Mouse (Mus musculus): ENCODE results near the gene Pcsk7. TPM values are rescaled to one million over a fixed set of nuclear protein-coding genes. Genes with fewer than 3 reads are reported as not detected.

The Pcsk7 gene
- total and polyA plus RNA-seq, 2 experiments from 2014 or later: 18.1 to 23.5 TPM

GRCm38 (mm10) chr9:45943628-45944505 is 37.6 kb downstream of the Pcsk7 start:
- no peak for DNase-seq (ENCODE audit: low spot score)
- ATAC-seq: peak; percentile 19; the same call in 1 of the 2 replicates
- WGBS: 88% methylated on average over 8 of the region's 8 CpGs
- Histone ChIP-seq H3K27ac (no peak overlapping the region), H3K36me3 (ENCODE audit: insufficient read depth, low read length) (peaks cover 68% of the 10 kb centered on the region), H3K9ac (replicated peaks; ENCODE audit: low read length) (no peak overlapping the region), H3K4me3 (ENCODE audit: low read length) (no peak overlapping the region), H3K4me2 (ENCODE audit: low read depth, low read length) (no peak overlapping the region), H3K4me1 (ENCODE audit: insufficient read depth, low read length) (no peaks in the 10 kb centered on the region), H3K9me3 (ENCODE audit: low read length) (no peaks in the 10 kb centered on the region), H3K27me3 (ENCODE audit: insufficient read depth, low read length) (no peaks in the 10 kb centered on the region)
- TF ChIP-seq CTCF (IDR thresholded peaks at IDR 0.05; ENCODE audit: low read depth): no peak

DNA sequence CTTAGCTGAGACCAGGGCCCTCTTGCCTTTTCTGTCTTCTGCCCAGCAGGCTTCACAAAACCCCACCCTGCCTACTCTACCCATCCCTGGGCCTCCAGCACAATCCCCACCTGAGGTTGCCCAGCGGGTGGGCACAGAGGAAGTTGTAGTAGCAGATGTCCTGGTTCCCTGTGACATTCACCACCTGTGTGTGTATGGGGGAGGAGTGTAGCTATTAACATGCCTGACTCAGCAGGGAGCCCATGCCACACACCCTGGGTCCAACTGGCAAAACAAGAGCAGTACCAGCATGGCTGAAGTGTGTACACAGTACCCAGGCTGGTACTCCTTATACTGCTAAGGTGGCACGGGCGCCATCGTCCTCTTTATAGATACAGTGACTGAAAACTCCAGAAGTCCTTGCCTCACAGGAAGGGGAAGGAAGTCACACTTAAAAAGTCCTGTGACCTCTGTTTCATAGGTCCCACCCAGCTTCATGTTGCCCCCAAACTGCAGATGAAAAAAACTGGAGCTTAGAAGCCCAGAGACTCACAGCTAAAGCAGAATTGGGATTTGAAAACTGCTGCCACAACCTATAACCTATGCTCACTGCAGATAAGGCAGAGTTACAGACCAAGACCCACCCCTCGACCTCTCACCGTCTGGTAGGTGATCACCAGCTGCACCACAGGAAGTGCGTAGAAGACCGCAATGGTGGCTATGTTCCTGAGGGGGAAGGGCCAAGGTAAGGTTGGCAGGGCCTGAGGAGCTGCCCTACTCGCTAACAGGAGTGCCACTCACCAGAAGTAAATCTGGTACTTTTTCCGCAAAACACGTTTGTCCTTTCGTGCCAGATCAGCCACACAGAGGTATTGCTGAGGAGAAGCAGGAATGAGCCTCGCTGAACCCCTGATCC is 38.5 kb downstream of the Pcsk7 start:
- TF ChIP-seq CTCF (IDR thresholded peaks at IDR 0.05; ENCODE audit: low read depth): no peak
- no peak for DNase-seq (ENCODE audit: low spot score)
- Histone ChIP-seq H3K27me3 (ENCODE audit: insufficient read depth, low read length) (no peaks in the 10 kb centered on the region), H3K36me3 (ENCODE audit: insufficient read depth, low read length) (peaks cover 68% of the 10 kb centered on the region), H3K9me3 (ENCODE audit: low read length) (no peaks in the 10 kb centered on the region), H3K27ac (no peak overlapping the region), H3K4me1 (ENCODE audit: insufficient read depth, low read length) (no peaks in the 10 kb centered on the region), H3K4me3 (ENCODE audit: low read length) (no peak overlapping the region), H3K9ac (replicated peaks; ENCODE audit: low read length) (no peak overlapping the region), H3K4me2 (ENCODE audit: low read depth, low read length) (no peak overlapping the region)
- WGBS: 86% methylated on average over 13 of the region's 13 CpGs
- no peak for ATAC-seq

DNA sequence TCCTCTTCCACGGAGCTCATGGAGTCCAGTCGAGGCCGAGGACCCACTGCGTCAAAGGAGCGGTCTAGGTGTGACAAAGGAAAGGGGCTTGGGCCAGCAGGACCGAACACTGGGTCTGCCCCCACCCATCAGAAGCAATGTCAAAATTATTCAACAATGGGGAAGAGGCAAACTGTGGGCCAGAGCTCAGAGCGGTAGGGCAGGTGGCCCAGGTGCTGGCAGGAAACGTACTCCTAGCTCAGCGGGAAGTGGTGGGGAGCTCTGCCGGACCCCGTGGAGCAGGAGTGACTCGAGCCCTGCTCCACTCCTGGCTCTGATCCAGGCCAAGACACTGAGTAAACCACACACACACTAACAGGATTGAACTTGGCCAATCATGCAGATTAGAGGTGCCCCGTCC is 39.4 kb downstream of the Pcsk7 start:
- H3K4me2 ChIP-seq (ENCODE audit: low read depth, low read length): no peak overlapping the region
- WGBS: 79% methylated on average over 13 of the region's 13 CpGs
- DNase-seq (ENCODE audit: low spot score) (no peak), ATAC-seq (no peak)
- H3K36me3 ChIP-seq (ENCODE audit: insufficient read depth, low read length): peaks cover 73% of the 10 kb centered on the region
- no peak for TF ChIP-seq CTCF (IDR thresholded peaks at IDR 0.05; ENCODE audit: low read depth)
- no peaks in the 10 kb centered on the region for H3K4me1 ChIP-seq (ENCODE audit: insufficient read depth, low read length)
- no peaks in the 10 kb centered on the region for H3K27me3 ChIP-seq (ENCODE audit: insufficient read depth, low read length)
- H3K9me3 ChIP-seq (ENCODE audit: low read length): no peaks in the 10 kb centered on the region
- H3K27ac ChIP-seq: no peak overlapping the region
- H3K9ac ChIP-seq (replicated peaks; ENCODE audit: low read length): no peak overlapping the region
- H3K4me3 ChIP-seq (ENCODE audit: low read length): no peak overlapping the region

DNA sequence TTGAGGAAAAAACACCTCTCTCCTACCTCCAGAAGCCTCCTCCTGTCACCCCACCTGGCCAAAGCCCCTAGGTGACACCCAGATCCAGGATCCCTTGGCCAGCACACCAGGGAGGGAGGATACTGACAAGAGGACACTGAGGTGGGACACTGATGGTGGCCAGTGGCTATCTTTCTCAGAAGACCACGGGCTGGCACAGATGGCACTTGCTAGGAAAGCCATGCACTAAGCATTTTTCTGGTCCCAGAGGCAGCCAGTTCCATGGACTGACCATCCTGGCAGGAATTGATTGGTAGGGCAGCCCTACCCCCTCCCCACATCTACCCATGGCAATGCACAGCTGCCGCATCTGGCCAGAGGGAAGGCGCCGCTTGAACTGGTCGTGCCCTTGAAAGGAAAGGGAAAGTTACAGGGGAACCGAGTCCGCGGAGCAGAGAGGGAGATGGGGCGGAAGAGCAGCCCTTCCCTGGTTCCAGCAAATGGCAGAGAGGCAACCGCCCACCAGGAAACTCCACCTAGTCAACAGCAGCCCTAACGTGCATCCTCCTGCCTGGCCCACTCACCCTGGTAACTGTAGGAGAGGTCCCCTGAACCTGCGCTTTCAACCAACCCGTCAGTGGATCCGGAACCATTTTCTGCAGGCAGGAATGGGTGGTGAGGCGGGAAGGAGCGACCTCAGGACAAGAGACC is 40.0 kb downstream of the Pcsk7 start:
- ATAC-seq: no peak
- no peak overlapping the region for H3K27ac ChIP-seq

GRCm38 (mm10) chr9:45946872-45947183 is 40.5 kb downstream of the Pcsk7 start:
- ATAC-seq: no peak
- Histone ChIP-seq H3K9me3 (ENCODE audit: low read length) (no peaks in the 10 kb centered on the region), H3K27ac (no peak overlapping the region), H3K27me3 (ENCODE audit: insufficient read depth, low read length) (no peaks in the 10 kb centered on the region), H3K9ac (replicated peaks; ENCODE audit: low read length) (no peak overlapping the region), H3K36me3 (ENCODE audit: insufficient read depth, low read length) (peaks cover 67% of the 10 kb centered on the region), H3K4me2 (ENCODE audit: low read depth, low read length) (no peak overlapping the region), H3K4me3 (ENCODE audit: low read length) (no peak overlapping the region), H3K4me1 (ENCODE audit: insufficient read depth, low read length) (no peaks in the 10 kb centered on the region)
- 90% methylated on average over 10 of the region's 10 CpGs for WGBS
- DNase-seq (ENCODE audit: low spot score): no peak
- TF ChIP-seq CTCF (IDR thresholded peaks at IDR 0.05; ENCODE audit: low read depth): no peak

More for the DNA sequence above, 40.0 kb downstream of the Pcsk7 start:
- no peak for TF ChIP-seq CTCF (IDR thresholded peaks at IDR 0.05; ENCODE audit: low read depth)
- no peak for DNase-seq (ENCODE audit: low spot score)
- Histone ChIP-seq H3K4me2 (ENCODE audit: low read depth, low read length) (no peak overlapping the region), H3K4me1 (ENCODE audit: insufficient read depth, low read length) (no peaks in the 10 kb centered on the region), H3K36me3 (ENCODE audit: insufficient read depth, low read length) (peaks cover 67% of the 10 kb centered on the region), H3K4me3 (ENCODE audit: low read length) (no peak overlapping the region), H3K9ac (replicated peaks; ENCODE audit: low read length) (no peak overlapping the region), H3K27me3 (ENCODE audit: insufficient read depth, low read length) (no peaks in the 10 kb centered on the region), H3K9me3 (ENCODE audit: low read length) (no peaks in the 10 kb centered on the region)
- 92% methylated on average over 16 of the region's 16 CpGs for WGBS

DNA sequence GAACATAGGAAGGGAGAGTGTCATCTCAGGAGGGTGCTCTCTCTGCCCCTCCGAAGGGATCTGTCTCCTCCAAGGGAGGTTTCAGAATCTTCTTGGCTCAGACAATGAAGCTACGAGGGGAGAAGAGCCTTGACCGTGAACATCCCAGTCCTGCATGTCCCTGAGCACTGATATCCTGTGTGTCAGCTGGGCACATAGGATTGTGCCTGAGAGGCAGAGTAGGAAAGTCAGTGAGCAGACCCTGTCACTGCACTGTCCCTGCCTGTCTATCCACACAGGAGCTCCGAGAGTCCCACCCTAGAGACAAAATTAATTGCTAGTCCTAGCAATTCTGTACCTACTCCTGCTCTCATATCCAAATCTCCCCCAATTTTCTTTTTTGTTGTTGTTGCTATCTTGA is 45.8 kb downstream of the Pcsk7 start:
- DNase-seq (ENCODE audit: low spot score) (no peak), ATAC-seq (no peak)
- Histone ChIP-seq H3K9me3 (ENCODE audit: low read length) (no peaks in the 10 kb centered on the region), H3K4me1 (ENCODE audit: insufficient read depth, low read length) (peaks cover 8% of the 10 kb centered on the region; the same call in 1 of the 2 replicates), H3K27me3 (ENCODE audit: insufficient read depth, low read length) (no peaks in the 10 kb centered on the region), H3K27ac (no peak overlapping the region), H3K9ac (replicated peaks; ENCODE audit: low read length) (no peak overlapping the region), H3K4me3 (ENCODE audit: low read length) (no peak overlapping the region), H3K36me3 (ENCODE audit: insufficient read depth, low read length) (peaks cover 36% of the 10 kb centered on the region), H3K4me2 (ENCODE audit: low read depth, low read length) (no peak overlapping the region)
- WGBS: 92% methylated on average over 4 of the region's 4 CpGs
- TF ChIP-seq CTCF (IDR thresholded peaks at IDR 0.05; ENCODE audit: low read depth): no peak

All from hindbrain, postnatal 0 days (tissue).